Mouse (Mus musculus): ENCODE data around the gene Gm21988.

- TF ChIP-seq POLR2A (IDR thresholded peaks at IDR 0.05; ENCODE audit: borderline replicate concordance, extremely low read depth, insufficient read depth, insufficient read length, poor library complexity, severe bottlenecking) (no peak), CTCF (IDR thresholded peaks at IDR 0.05; ENCODE audit: borderline replicate concordance, extremely low read depth, insufficient read depth, insufficient read length) (no peak)
Measured at GRCm38 (mm10) chr11:70208778-70209388, 30.7 kb downstream of the Gm21988 start.
